Mouse (Mus musculus) inflammation-experienced regulatory T-cells, adult 6 months (primary cell): Measurements from ENCODE around the gene Ripk4. TPM values are rescaled to one million over a fixed set of nuclear protein-coding genes. Genes with fewer than 3 reads are reported as not detected.

Experiments used
- ATAC-seq: one replicate; pipeline ENCODE4 v1.8.0; 2017
- polyA plus RNA-seq, 3 experiments: library from polyadenylated mRNA; unstranded; fragments of 100-300 nt; shearing (Covaris generic); gene quantifications; one replicate each; pipeline ENCODE4 v1.2.1; 2017

The Ripk4 gene
- polyA plus RNA-seq, 3 experiments from 2014 or later = 0.10 to 0.50 TPM; not detected in 1

DNA sequence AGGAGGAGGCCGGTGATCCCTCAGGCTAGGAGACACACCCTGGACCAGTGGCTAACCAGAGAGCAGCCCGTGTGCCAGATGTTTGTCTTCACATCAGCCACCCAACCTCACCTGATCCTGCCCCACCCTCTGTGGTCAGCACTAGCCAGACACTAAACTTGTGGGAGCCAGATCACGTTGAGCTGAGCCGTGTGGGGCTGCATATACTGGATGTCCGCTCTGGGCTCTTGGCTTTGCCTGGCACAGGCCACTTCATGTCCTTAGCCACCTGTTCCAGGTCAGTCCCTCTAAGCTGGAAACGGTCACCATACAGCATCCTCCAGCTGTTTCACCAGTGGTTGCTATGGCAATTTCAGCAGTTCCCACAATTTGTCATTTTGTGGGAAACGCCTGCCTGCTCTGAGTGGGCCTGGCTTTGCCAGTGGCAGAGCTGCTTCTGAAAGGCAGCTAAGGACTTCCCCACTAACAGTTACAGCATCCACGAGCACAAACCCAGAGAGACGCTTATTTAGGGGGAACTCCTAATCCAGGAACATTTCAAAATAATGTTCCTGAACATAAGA lies 28.7 kb downstream of the Ripk4 start:
- no peak for ATAC-seq

- no peak for ATAC-seq
Observed at GRCm38 (mm10) chr16:97733599-97733998, 30.0 kb downstream of the Ripk4 start.

DNA sequence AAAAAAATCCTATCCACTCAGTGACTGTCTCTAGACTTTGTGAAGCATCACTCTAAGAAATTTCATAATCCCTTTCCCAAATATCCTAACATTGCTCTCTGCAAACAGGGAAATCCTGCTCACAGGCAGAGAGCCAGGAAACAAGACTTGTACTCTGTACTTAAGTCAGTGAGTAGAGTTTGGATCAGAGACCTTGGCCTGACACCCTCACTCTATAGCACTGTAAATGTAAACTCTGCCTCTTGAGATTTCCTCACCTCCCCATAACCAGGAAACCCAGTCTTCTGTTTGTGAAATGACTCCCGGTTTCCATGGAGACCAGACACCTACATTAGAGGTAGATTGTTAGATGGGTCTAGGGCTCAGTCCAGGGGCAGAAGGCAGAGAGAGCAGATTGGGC lies 33.3 kb downstream of the Ripk4 start:
- ATAC-seq = no peak

DNA sequence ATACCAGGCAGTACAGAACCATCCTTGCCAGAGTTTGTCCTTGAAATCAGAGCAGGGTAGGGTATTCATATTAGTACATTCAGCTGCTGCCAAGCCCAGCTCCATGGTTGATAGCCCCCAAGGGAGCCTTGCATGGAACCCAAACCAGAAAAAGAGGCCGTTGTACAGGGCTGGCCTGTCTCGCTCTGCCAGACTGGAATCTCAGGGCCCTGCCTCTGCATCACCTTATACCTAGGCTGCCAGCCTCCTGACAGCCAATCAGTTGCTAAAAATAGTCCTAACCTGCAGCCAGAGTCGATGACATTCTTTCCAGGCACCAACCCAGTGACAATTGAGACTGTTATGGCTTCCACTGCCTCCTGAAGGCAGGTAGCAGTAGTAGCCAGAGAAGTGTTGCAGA lies 37.2 kb downstream of the Ripk4 start:
- no peak for ATAC-seq

DNA sequence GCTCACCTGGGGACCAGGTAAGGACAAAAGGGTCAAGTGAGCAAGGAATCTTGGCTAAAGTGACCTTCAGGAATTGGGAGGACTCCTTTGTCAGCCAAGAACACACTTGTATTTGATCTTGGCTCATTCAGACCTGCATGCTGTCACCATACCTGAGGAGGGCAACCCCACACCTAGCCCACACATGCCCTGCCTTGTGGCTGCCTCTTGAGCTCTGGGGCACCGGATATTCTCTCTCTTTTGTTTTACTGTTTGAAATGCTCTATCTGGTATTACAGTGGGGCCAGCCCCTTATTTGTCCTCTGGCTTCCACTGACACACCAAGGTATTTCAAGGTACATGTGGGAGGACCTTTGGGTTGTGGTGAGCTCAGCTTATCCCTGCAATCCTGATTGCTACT lies 43.5 kb downstream of the Ripk4 start:
- no peak for ATAC-seq

DNA sequence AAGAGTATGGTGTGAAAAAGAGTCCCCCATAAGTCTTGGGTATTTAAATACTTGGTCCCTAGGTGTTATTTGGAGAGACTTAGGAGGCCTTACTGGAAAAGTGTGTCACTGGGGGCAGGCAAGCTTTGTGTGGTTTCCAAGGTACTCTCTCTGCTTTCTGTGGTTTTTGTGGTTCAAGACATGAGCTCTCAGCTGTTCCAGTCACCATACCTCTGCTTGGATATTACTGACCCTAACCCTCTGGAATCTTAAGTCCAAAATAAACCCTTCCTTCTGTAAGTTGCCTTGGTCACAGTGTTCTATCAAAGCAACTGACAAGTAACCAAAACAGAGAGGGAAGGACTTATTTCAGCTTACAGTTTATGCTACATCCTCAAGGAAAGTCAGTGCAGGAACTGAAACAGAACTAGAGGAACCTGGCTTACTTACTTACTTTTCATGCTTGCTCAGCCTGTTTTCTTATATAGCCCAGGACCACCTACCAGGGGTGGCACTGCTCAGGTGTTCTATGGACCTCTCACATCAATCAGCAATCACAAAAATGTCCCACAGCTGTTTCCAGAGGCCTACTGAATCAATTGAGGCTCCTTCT lies 44.1 kb downstream of the Ripk4 start:
- ATAC-seq = no peak

GRCm38 (mm10) chr16:97716567-97716966 lies 47.0 kb downstream of the Ripk4 start:
- no peak for ATAC-seq

DNA sequence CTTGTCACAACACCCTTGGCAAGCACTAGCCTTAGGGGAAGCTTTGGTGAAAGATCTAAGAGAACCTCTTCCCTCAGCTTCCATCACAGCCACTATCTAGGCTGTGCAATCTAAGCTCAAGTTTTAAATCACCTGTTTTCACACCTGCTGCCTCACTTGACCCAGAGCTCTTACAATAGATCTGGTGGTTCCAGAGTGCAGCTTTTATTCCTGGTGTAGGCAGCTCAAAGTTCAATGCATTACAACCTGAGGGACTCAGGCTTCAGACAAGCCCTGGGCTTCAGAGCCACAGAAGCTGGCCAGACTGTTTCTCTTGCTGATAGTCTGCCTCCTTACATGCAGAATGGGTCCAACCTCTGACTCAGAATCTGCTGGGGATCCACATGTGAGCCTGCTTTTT lies 51.5 kb downstream of the Ripk4 start:
- no peak for ATAC-seq

GRCm38 (mm10) chr16:97701871-97702270 lies 61.7 kb downstream of the Ripk4 start:
- ATAC-seq = no peak

- no peak for ATAC-seq
Observed at GRCm38 (mm10) chr16:97697769-97698168, 65.8 kb downstream of the Ripk4 start.

DNA sequence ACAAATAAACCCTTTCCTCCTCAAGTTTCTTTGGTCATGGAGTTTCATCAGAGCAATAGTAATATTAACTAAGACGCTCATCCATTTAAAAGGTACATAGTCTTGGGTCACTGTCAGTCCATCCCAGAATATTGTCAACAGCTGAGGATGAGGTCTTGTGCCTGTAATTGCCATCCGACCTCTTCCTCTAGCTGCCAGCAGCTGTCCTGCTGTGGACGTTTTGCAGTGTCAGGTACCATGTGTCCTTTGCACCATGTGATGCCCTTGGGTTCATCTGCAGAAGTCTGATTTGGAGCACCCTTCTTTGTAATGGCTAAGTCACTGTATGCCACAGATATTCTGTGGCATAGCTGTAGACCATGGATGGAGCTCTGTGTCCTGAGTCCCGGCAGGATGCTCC lies 67.9 kb downstream of the Ripk4 start:
- no peak for ATAC-seq

Other genes starting within 250 kb of the Ripk4 start
- gene Fam3b, start 249.0 kb downstream of the Ripk4 start, polyA plus RNA-seq = 1 to 10 TPM; 1.9 to 3.2 (median 2.0) TPM
- gene Tmprss2, start 152.6 kb downstream of the Ripk4 start, polyA plus RNA-seq = under 1 TPM in 1 of 3 experiments, not detected in 2; 0.22 TPM
- 10 to 100 TPM; 12.5 to 16.0 (median 14.0) TPM for gene Prdm15, start 88.1 kb upstream of the Ripk4 start, polyA plus RNA-seq
- 10 to 100 TPM in 1 of 3 experiments, 1 to 10 TPM in 2; 5.7 to 12.8 (median 7.5) TPM for gene C2cd2, start 198.8 kb upstream of the Ripk4 start, polyA plus RNA-seq
- 1 to 10 TPM; 5.5 to 7.9 (median 7.0) TPM for gene Zbtb21, start 198.8 kb upstream of the Ripk4 start, polyA plus RNA-seq
- 10 to 100 TPM; 34.9 to 52.3 (median 50.1) TPM for gene B230307C23Rik, start 233.5 kb upstream of the Ripk4 start, polyA plus RNA-seq